In the genomic region with DNA sequence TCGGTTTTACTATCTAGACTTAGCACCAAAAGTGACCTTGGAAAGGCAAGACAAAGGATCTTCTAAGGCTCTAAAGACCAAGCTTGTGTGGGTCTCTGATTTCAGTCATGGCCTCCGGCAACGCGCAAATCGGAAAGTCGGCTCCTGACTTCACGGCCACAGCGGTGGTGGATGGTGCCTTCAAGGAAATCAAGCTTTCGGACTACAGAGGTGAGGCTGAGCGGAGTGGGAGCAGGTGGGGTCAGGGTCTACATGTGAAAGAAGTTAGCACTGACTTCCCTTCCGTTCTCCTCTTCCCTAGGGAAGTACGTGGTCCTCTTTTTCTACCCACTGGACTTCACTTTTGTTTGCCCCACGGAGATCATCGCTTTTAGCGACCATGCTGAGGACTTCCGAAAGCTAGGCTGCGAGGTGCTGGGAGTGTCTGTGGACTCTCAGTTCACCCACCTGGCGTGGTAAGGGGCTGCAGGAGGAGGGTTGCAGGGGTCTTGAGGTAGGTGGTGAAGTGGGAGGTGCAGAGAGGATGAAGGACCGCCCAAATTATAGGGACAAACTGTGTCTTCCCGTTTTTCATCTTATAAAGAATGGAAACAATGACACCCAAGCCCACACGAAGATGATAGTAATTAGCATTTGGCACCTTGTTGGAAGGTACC, we compare ENCODE assay signal across 8 mouse cellular contexts. TPM values are rescaled to one million over a fixed set of nuclear protein-coding genes. Genes with fewer than 3 reads are reported as not detected.
DNase-seq lines count a peak whose midpoint lies in the region; ATAC-seq lines count a peak whose summit lies in the region.

No protein-coding gene starts in this region.

- H3K9me3 ChIP-seq in lung, embryonic 15.5 days = no peaks in the 10 kb centered on the region
- H3K9me3 ChIP-seq in embryonic facial prominence, embryonic 11.5 days (replicated peaks; ENCODE audit: control insufficient read depth, low read length) = no peaks in the 10 kb centered on the region
- H3K9me3 ChIP-seq in hindbrain, embryonic 15.5 days = no peaks in the 10 kb centered on the region
- H3K9me3 ChIP-seq in midbrain, embryonic 13.5 days = no peaks in the 10 kb centered on the region

- WGBS in lung, embryonic 15.5 days = 7% methylated on average over 21 of the region's 21 CpGs
- 13% methylated on average over 21 of the region's 21 CpGs for WGBS in embryonic facial prominence, embryonic 11.5 days
- 6% methylated on average over 21 of the region's 21 CpGs for WGBS in hindbrain, embryonic 15.5 days
- 9% methylated on average over 21 of the region's 21 CpGs for WGBS in midbrain, embryonic 13.5 days

- peak overlapping the region; percentile 77 for H3K4me2 ChIP-seq in lung, embryonic 15.5 days
- peak overlapping the region; percentile 86 for H3K4me2 ChIP-seq in embryonic facial prominence, embryonic 11.5 days (ENCODE audit: low read depth, low read length)
- H3K4me2 ChIP-seq in hindbrain, embryonic 15.5 days = peak overlapping the region; percentile 72
- peak overlapping the region; percentile 88 for H3K4me2 ChIP-seq in midbrain, embryonic 13.5 days (replicated peaks)

- peak overlapping the region; percentile 89 for H3K27ac ChIP-seq in lung, embryonic 15.5 days
- H3K27ac ChIP-seq in embryonic facial prominence, embryonic 11.5 days (replicated peaks; ENCODE audit: low read depth, low read length) = peak overlapping the region; percentile 78
- peak overlapping the region; percentile 90 for H3K27ac ChIP-seq in hindbrain, embryonic 15.5 days (replicated peaks)
- peak overlapping the region; percentile 85 for H3K27ac ChIP-seq in midbrain, embryonic 13.5 days

- H3K4me3 ChIP-seq in lung, embryonic 15.5 days = peak overlapping the region; percentile 67
- H3K4me3 ChIP-seq in embryonic facial prominence, embryonic 11.5 days (ENCODE audit: low read depth, low read length) = peak overlapping the region; percentile 63
- peak overlapping the region; percentile 69 for H3K4me3 ChIP-seq in hindbrain, embryonic 15.5 days
- H3K4me3 ChIP-seq in midbrain, embryonic 13.5 days (replicated peaks) = peak overlapping the region; percentile 77

- no peak for ATAC-seq in lung, embryonic 15.5 days (ENCODE audit: borderline replicate concordance, extremely low read depth, low FRiP score, low TSS enrichment)
- no peak for ATAC-seq in embryonic facial prominence, embryonic 11.5 days (replicated peaks; ENCODE audit: insufficient number of reproducible peaks, low FRiP score, low TSS enrichment, low read depth)
- ATAC-seq in hindbrain, embryonic 15.5 days (ENCODE audit: low FRiP score, low read depth) = no peak
- no peak for ATAC-seq in midbrain, embryonic 13.5 days

- H3K9ac ChIP-seq in lung, embryonic 15.5 days = peak overlapping the region; percentile 83
- peak overlapping the region; percentile 97 for H3K9ac ChIP-seq in embryonic facial prominence, embryonic 11.5 days (replicated peaks; ENCODE audit: low read length)
- H3K9ac ChIP-seq in hindbrain, embryonic 15.5 days = peak overlapping the region; percentile 82
- H3K9ac ChIP-seq in midbrain, embryonic 13.5 days (replicated peaks) = peak overlapping the region; percentile 96

- DNase-seq in lung, postnatal 14 days = no peak
- peak; percentile 52 for DNase-seq in embryonic facial prominence, embryonic 11.5 days (ENCODE audit: low spot score)
- DNase-seq in layer of hippocampus, adult 18-20 months (ENCODE audit: low spot score in 2 of 2) = no peak
- no peak for DNase-seq in frontal cortex, postnatal 25 days (ENCODE audit: low spot score in 2 of 2)
- DNase-seq in adrenal gland, adult 2 months = no peak

- peaks cover 38% of the 10 kb centered on the region for H3K36me3 ChIP-seq in lung, embryonic 15.5 days
- peaks cover 3% of the 10 kb centered on the region for H3K36me3 ChIP-seq in embryonic facial prominence, embryonic 11.5 days (replicated peaks; ENCODE audit: control insufficient read depth, insufficient read depth, low read depth, low read length)
- peaks cover 33% of the 10 kb centered on the region for H3K36me3 ChIP-seq in hindbrain, embryonic 15.5 days
- H3K36me3 ChIP-seq in midbrain, embryonic 13.5 days = peaks cover 43% of the 10 kb centered on the region

- H3K4me1 ChIP-seq in lung, embryonic 15.5 days = peaks cover 42% of the 10 kb centered on the region
- peaks cover 5% of the 10 kb centered on the region for H3K4me1 ChIP-seq in embryonic facial prominence, embryonic 11.5 days (ENCODE audit: control insufficient read depth, insufficient read depth, low read length)
- peaks cover 49% of the 10 kb centered on the region for H3K4me1 ChIP-seq in hindbrain, embryonic 15.5 days (replicated peaks)
- peaks cover 57% of the 10 kb centered on the region for H3K4me1 ChIP-seq in midbrain, embryonic 13.5 days (replicated peaks)

- H3K27me3 ChIP-seq in lung, embryonic 15.5 days = no peaks in the 10 kb centered on the region
- no peaks in the 10 kb centered on the region for H3K27me3 ChIP-seq in embryonic facial prominence, embryonic 11.5 days (ENCODE audit: control insufficient read depth, insufficient read depth, low read length)
- H3K27me3 ChIP-seq in hindbrain, embryonic 15.5 days = no peaks in the 10 kb centered on the region
- no peaks in the 10 kb centered on the region for H3K27me3 ChIP-seq in midbrain, embryonic 13.5 days

RNA-seq across cellular contexts. Expression of a gene that starts 0.7 kb away (rescaled TPM):
- 114 and 120 TPM in 2 replicates for polyA plus RNA-seq in lung, embryonic 15.5 days (2015; fragmentation: Nextera tagmentation; extraction: Ambion mirVana)
- polyA plus RNA-seq in embryonic facial prominence, embryonic 11.5 days (2014; fragmentation: Nextera tagmentation; extraction: Ambion mirVana) = 109 and 137 TPM in 2 replicates
- polyA plus RNA-seq in hindbrain, embryonic 15.5 days (2015; fragmentation: Nextera tagmentation; extraction: Ambion mirVana) = 54.2 and 59.8 TPM in 2 replicates
- polyA plus RNA-seq in midbrain, embryonic 13.5 days (2015; fragmentation: Nextera tagmentation; extraction: Ambion mirVana) = 66.5 and 68.6 TPM in 2 replicates
- 10 to 100 TPM; 41.8 to 46.2 TPM for total RNA-seq in layer of hippocampus, adult 18-20 months (2021)
- total RNA-seq in adrenal gland, adult 2 months (2021) = 100 to 1,000 TPM in 1 of 2 experiments, 10 to 100 TPM in 1; 87.7 to 112 TPM
- 61.7 and 76.6 TPM in 2 replicates for polyA plus RNA-seq in adrenal gland, adult 2 months (2012; rRNA removed)

RNA-seq across cellular contexts. Expression of a gene that starts 0.9 kb away (rescaled TPM):
- polyA plus RNA-seq in lung, embryonic 15.5 days (2015; fragmentation: Nextera tagmentation; extraction: Ambion mirVana) = 727 and 733 TPM in 2 replicates
- polyA plus RNA-seq in embryonic facial prominence, embryonic 11.5 days (2014; fragmentation: Nextera tagmentation; extraction: Ambion mirVana) = 1,219 and 1,316 TPM in 2 replicates
- 1,124 and 1,185 TPM in 2 replicates for polyA plus RNA-seq in hindbrain, embryonic 15.5 days (2015; fragmentation: Nextera tagmentation; extraction: Ambion mirVana)
- 1,603 and 1,658 TPM in 2 replicates for polyA plus RNA-seq in midbrain, embryonic 13.5 days (2015; fragmentation: Nextera tagmentation; extraction: Ambion mirVana)
- 100 to 1,000 TPM; 319 to 358 TPM for total RNA-seq in layer of hippocampus, adult 18-20 months (2021)
- total RNA-seq in adrenal gland, adult 2 months (2021) = 100 to 1,000 TPM; 671 to 700 TPM
- polyA plus RNA-seq in adrenal gland, adult 2 months (2012; rRNA removed) = 181 and 240 TPM in 2 replicates

RNA-seq across cellular contexts. Expression of a gene that starts 1.0 kb away (rescaled TPM):
- not detected in 2 replicates for polyA plus RNA-seq in lung, embryonic 15.5 days (2015; fragmentation: Nextera tagmentation; extraction: Ambion mirVana)
- not detected in 2 replicates for polyA plus RNA-seq in embryonic facial prominence, embryonic 11.5 days (2014; fragmentation: Nextera tagmentation; extraction: Ambion mirVana)
- not detected in 2 replicates for polyA plus RNA-seq in hindbrain, embryonic 15.5 days (2015; fragmentation: Nextera tagmentation; extraction: Ambion mirVana)
- polyA plus RNA-seq in midbrain, embryonic 13.5 days (2015; fragmentation: Nextera tagmentation; extraction: Ambion mirVana) = not detected in 2 replicates
- not detected for total RNA-seq in layer of hippocampus, adult 18-20 months (2021)
- 1 to 10 TPM; 2.1 to 2.4 TPM for total RNA-seq in adrenal gland, adult 2 months (2021)
- 2.1 TPM in 1 of 2 replicates, not detected in the other for polyA plus RNA-seq in adrenal gland, adult 2 months (2012; rRNA removed)

RNA-seq across cellular contexts. Expression of a gene that starts 8.3 kb away (rescaled TPM):
- polyA plus RNA-seq in lung, embryonic 15.5 days (2015; fragmentation: Nextera tagmentation; extraction: Ambion mirVana) = 17.4 and 20.5 TPM in 2 replicates
- polyA plus RNA-seq in embryonic facial prominence, embryonic 11.5 days (2014; fragmentation: Nextera tagmentation; extraction: Ambion mirVana) = 5.4 and 6.2 TPM in 2 replicates
- polyA plus RNA-seq in hindbrain, embryonic 15.5 days (2015; fragmentation: Nextera tagmentation; extraction: Ambion mirVana) = 6.3 and 6.8 TPM in 2 replicates
- polyA plus RNA-seq in midbrain, embryonic 13.5 days (2015; fragmentation: Nextera tagmentation; extraction: Ambion mirVana) = 3.5 and 6.1 TPM in 2 replicates
- 100 to 1,000 TPM; 102 to 103 TPM for total RNA-seq in layer of hippocampus, adult 18-20 months (2021)
- total RNA-seq in adrenal gland, adult 2 months (2021) = 10 to 100 TPM; 37.0 to 90.7 TPM
- 78.9 and 91.4 TPM in 2 replicates for polyA plus RNA-seq in adrenal gland, adult 2 months (2012; rRNA removed)

RNA-seq across cellular contexts. Expression of a gene that starts 20.1 kb away (rescaled TPM):
- 23.2 and 23.9 TPM in 2 replicates for polyA plus RNA-seq in lung, embryonic 15.5 days (2015; fragmentation: Nextera tagmentation; extraction: Ambion mirVana)
- 11.3 and 14.2 TPM in 2 replicates for polyA plus RNA-seq in embryonic facial prominence, embryonic 11.5 days (2014; fragmentation: Nextera tagmentation; extraction: Ambion mirVana)
- 34.0 and 37.3 TPM in 2 replicates for polyA plus RNA-seq in hindbrain, embryonic 15.5 days (2015; fragmentation: Nextera tagmentation; extraction: Ambion mirVana)
- polyA plus RNA-seq in midbrain, embryonic 13.5 days (2015; fragmentation: Nextera tagmentation; extraction: Ambion mirVana) = 23.5 and 23.8 TPM in 2 replicates
- total RNA-seq in layer of hippocampus, adult 18-20 months (2021) = 1 to 10 TPM; 8.1 to 9.5 TPM
- total RNA-seq in adrenal gland, adult 2 months (2021) = 1 to 10 TPM; 6.1 to 6.2 TPM
- 6.5 and 6.7 TPM in 2 replicates for polyA plus RNA-seq in adrenal gland, adult 2 months (2012; rRNA removed)
